Mouse (Mus musculus): ENCODE measurements around the gene Ltb. TPM values are rescaled to one million over a fixed set of nuclear protein-coding genes. Genes with fewer than 3 reads are reported as not detected.

Gene Ltb
- polyA plus RNA-seq, 1 experiment: 531 TPM

- H3K27me3 ChIP-seq (ENCODE audit: control insufficient read depth, insufficient read depth, low read length): no peaks in the 10 kb centered on the region
- H3K27ac ChIP-seq (ENCODE audit: insufficient read depth, low read length): peak overlapping the region; percentile 89
- DNase-seq (ENCODE audit: low read depth in 1 of 2, low spot score in 2 of 2): no peak
- TF ChIP-seq CTCF (IDR thresholded peaks at IDR 0.05; ENCODE audit: extremely low read depth, insufficient read depth, insufficient read length, insufficient replicate concordance) (no peak), POLR2A (IDR thresholded peaks at IDR 0.05; ENCODE audit: low read depth, low read length) (no peak)
- whole genome bisulfite sequencing: 43% methylated on average over 11 of the region's 11 CpGs
- H3K36me3 ChIP-seq (ENCODE audit: control insufficient read depth, insufficient read depth, low read length): no peaks in the 10 kb centered on the region
- H3K4me1 ChIP-seq (ENCODE audit: control insufficient read depth, insufficient read depth, insufficient read length): peaks cover 40% of the 10 kb centered on the region
- peak overlapping the region; percentile 29 for H3K4me3 ChIP-seq (ENCODE audit: extremely low read depth, insufficient read depth, insufficient read length)
These were observed 21.6 kb upstream of the Ltb start for GRCm38 (mm10) chr17:35172445-35173234.

GRCm38 (mm10) chr17:35173329-35173728, 20.9 kb upstream of the Ltb start:
- H3K4me3 ChIP-seq (ENCODE audit: extremely low read depth, insufficient read depth, insufficient read length): peak overlapping the region; percentile 15; the same call in 1 of the 2 replicates
- 36% methylated on average over 3 of the region's 3 CpGs for WGBS
- peaks cover 40% of the 10 kb centered on the region for H3K4me1 ChIP-seq (ENCODE audit: control insufficient read depth, insufficient read depth, insufficient read length)
- no peaks in the 10 kb centered on the region for H3K27me3 ChIP-seq (ENCODE audit: control insufficient read depth, insufficient read depth, low read length)
- H3K36me3 ChIP-seq (ENCODE audit: control insufficient read depth, insufficient read depth, low read length): no peaks in the 10 kb centered on the region
- TF ChIP-seq POLR2A (IDR thresholded peaks at IDR 0.05; ENCODE audit: low read depth, low read length) (no peak), CTCF (IDR thresholded peaks at IDR 0.05; ENCODE audit: extremely low read depth, insufficient read depth, insufficient read length, insufficient replicate concordance) (no peak)
- peak in 1 of 2 experiments; percentile 43 for DNase-seq (ENCODE audit: low read depth in 1 of 2, low spot score in 2 of 2)
- peak overlapping the region; percentile 89 for H3K27ac ChIP-seq (ENCODE audit: insufficient read depth, low read length)

GRCm38 (mm10) chr17:35174201-35174977, 19.9 kb upstream of the Ltb start:
- Histone ChIP-seq H3K27me3 (ENCODE audit: control insufficient read depth, insufficient read depth, low read length) (no peaks in the 10 kb centered on the region), H3K4me3 (ENCODE audit: extremely low read depth, insufficient read depth, insufficient read length) (no peak overlapping the region), H3K27ac (ENCODE audit: insufficient read depth, low read length) (peak overlapping the region; percentile 89), H3K4me1 (ENCODE audit: control insufficient read depth, insufficient read depth, insufficient read length) (peaks cover 37% of the 10 kb centered on the region), H3K36me3 (ENCODE audit: control insufficient read depth, insufficient read depth, low read length) (no peaks in the 10 kb centered on the region)
- 53% methylated on average over 8 of the region's 8 CpGs for WGBS
- TF ChIP-seq POLR2A (IDR thresholded peaks at IDR 0.05; ENCODE audit: low read depth, low read length): no peak
- TF ChIP-seq CTCF (IDR thresholded peaks at IDR 0.05; ENCODE audit: extremely low read depth, insufficient read depth, insufficient read length, insufficient replicate concordance): no peak
- DNase-seq (ENCODE audit: low read depth in 1 of 2, low spot score in 2 of 2): no peak

GRCm38 (mm10) chr17:35175382-35175781, 18.9 kb upstream of the Ltb start:
- no peak overlapping the region for H3K4me3 ChIP-seq (ENCODE audit: extremely low read depth, insufficient read depth, insufficient read length)

GRCm38 (mm10) chr17:35175968-35176367, 18.3 kb upstream of the Ltb start, which contains the start of gene Aif1:
Gene Aif1, minus strand, starts transcription at chr17:35176068.
- no peak within 1 kb of the TSS for H3K4me3 ChIP-seq (ENCODE audit: extremely low read depth, insufficient read depth, insufficient read length)
- no peak for DNase-seq (ENCODE audit: low read depth in 1 of 2, low spot score in 2 of 2)
- 82% methylated on average over 2 of the region's 2 CpGs for WGBS
- H3K4me1 ChIP-seq (ENCODE audit: control insufficient read depth, insufficient read depth, insufficient read length): peaks cover 37% of the 10 kb centered on the region
- TF ChIP-seq CTCF (IDR thresholded peaks at IDR 0.05; ENCODE audit: extremely low read depth, insufficient read depth, insufficient read length, insufficient replicate concordance) (no peak), POLR2A (IDR thresholded peaks at IDR 0.05; ENCODE audit: low read depth, low read length) (no peak)
- H3K36me3 ChIP-seq (ENCODE audit: control insufficient read depth, insufficient read depth, low read length): no peaks in the 10 kb centered on the region
- H3K27ac ChIP-seq (ENCODE audit: insufficient read depth, low read length): peak within 1 kb of the TSS; percentile 50
- no peaks in the 10 kb centered on the region for H3K27me3 ChIP-seq (ENCODE audit: control insufficient read depth, insufficient read depth, low read length)

More at GRCm38 (mm10) chr17:35175382-35175781, 18.9 kb upstream of the Ltb start:
- no peaks in the 10 kb centered on the region for H3K36me3 ChIP-seq (ENCODE audit: control insufficient read depth, insufficient read depth, low read length)
- H3K27me3 ChIP-seq (ENCODE audit: control insufficient read depth, insufficient read depth, low read length): no peaks in the 10 kb centered on the region
- peak overlapping the region; percentile 49 for H3K27ac ChIP-seq (ENCODE audit: insufficient read depth, low read length)
- peaks cover 37% of the 10 kb centered on the region for H3K4me1 ChIP-seq (ENCODE audit: control insufficient read depth, insufficient read depth, insufficient read length)
- WGBS: 26% methylated on average over 6 of the region's 6 CpGs
- peak in 1 of 2 experiments; percentile 49 for DNase-seq (ENCODE audit: low read depth in 1 of 2, low spot score in 2 of 2)
- TF ChIP-seq CTCF (IDR thresholded peaks at IDR 0.05; ENCODE audit: extremely low read depth, insufficient read depth, insufficient read length, insufficient replicate concordance): no peak
- TF ChIP-seq POLR2A (IDR thresholded peaks at IDR 0.05; ENCODE audit: low read depth, low read length): no peak

GRCm38 (mm10) chr17:35178528-35178927, 15.7 kb upstream of the Ltb start:
- DNase-seq (ENCODE audit: low read depth in 1 of 2, low spot score in 2 of 2): peak in 1 of 2 experiments; percentile 79
- WGBS: 14% methylated on average over 5 of the region's 5 CpGs
- Histone ChIP-seq H3K4me1 (ENCODE audit: control insufficient read depth, insufficient read depth, insufficient read length) (peaks cover 16% of the 10 kb centered on the region), H3K4me3 (ENCODE audit: extremely low read depth, insufficient read depth, insufficient read length) (no peak overlapping the region), H3K36me3 (ENCODE audit: control insufficient read depth, insufficient read depth, low read length) (no peaks in the 10 kb centered on the region), H3K27me3 (ENCODE audit: control insufficient read depth, insufficient read depth, low read length) (no peaks in the 10 kb centered on the region), H3K27ac (ENCODE audit: insufficient read depth, low read length) (no peak overlapping the region)
- TF ChIP-seq CTCF (IDR thresholded peaks at IDR 0.05; ENCODE audit: extremely low read depth, insufficient read depth, insufficient read length, insufficient replicate concordance) (peak; percentile 99), POLR2A (IDR thresholded peaks at IDR 0.05; ENCODE audit: low read depth, low read length) (no peak)

All from spleen, adult 2 months (tissue).